Mouse (Mus musculus) adrenal gland, postnatal 25 days (tissue): Measurements from ENCODE around the gene Trh. TPM values are rescaled to one million over a fixed set of nuclear protein-coding genes. Genes with fewer than 3 reads are reported as not detected.
A peak's percentile ranks its signal among the peaks of the same experiment; 100 is the strongest.

Experiments
- DNase-seq: peaks from one replicate; pipeline ENCODE4 v3.0.0; 2021; ENCODE audit warnings: mixed read lengths
- long read RNA-seq: library from polyadenylated mRNA; stranded (forward); transcript quantifications from one replicate; pipeline ENCODE4 v2.0.0, GENCODE M21; 2021
- total RNA-seq: library from RNA; stranded (reverse); gene quantifications from 2 replicates; pipeline ENCODE4 v1.2.3, GENCODE M21; 2021

The Trh gene
- total RNA-seq: not detected in 2 replicates
- long read RNA-seq: 0 reads

DNA sequence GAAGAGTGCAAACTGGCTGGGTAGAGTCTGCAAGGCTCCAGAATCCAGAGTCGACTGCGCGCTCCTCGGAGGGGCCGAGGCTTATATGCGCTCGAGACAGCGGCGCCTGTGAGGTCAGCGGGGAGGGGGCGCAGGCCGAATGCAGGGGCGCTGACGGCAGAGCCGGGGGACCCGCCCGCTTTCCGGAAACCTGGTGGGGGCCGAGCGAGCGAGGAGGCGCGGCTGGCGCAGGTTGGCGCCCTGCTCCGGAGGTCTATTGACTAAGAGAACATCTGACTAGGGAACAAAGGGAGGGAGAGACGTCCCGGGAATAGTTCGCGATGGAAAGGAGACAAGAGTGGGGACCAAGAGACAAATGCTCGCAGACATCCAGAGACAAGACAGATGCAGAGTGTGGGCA, at the start of gene Trh:
Trh (minus strand) TSS at position 60 of the 400 bp plus-strand sequence.
- DNase-seq: no peak

- no peak for DNase-seq
Observed at GRCm38 (mm10) chr6:92290826-92291225, 46.4 kb upstream of the Trh start.

DNA sequence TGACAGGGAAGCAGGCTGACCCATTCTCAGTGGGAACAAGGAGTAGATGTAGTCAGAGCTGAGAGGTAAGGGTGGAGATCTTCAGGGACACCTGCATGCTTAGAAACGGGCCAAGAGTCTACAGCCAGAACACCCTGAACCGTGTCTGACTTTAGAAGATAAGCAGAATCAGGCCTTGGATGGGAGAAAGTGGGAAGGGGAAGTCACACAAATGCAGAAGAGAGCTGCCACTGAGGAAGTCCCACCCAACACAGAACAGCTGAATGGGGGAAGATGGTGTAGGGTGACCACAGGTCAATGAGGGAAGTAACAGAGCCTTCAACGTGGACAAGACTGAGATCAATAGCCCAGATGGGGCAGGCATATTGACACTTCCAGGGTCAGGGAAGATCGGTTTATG, 42.4 kb upstream of the Trh start:
- no peak for DNase-seq

GRCm38 (mm10) chr6:92286258-92286888, 41.9 kb upstream of the Trh start:
- peak; percentile 60 for DNase-seq

DNA sequence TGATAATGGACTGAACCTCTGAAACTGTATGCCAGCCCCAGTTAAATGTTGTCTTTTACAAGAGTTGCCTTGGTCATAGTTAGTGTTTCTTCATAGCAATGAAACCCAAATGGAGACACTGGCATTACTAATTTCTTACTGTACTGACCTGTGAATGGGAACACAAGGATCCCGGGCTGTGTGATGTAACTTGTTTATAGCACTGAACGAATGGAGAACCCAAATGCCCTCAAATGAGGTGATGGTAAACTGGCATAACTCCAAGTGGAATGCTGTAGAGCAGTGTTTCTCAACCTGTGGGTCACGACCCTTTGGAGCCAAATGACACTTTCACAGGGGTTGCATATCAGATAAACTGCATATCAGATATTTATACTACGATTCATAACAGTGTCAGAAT, 41.1 kb upstream of the Trh start:
- DNase-seq: no peak

- no peak for DNase-seq
Observed at GRCm38 (mm10) chr6:92277179-92277578, 32.7 kb upstream of the Trh start.

DNA sequence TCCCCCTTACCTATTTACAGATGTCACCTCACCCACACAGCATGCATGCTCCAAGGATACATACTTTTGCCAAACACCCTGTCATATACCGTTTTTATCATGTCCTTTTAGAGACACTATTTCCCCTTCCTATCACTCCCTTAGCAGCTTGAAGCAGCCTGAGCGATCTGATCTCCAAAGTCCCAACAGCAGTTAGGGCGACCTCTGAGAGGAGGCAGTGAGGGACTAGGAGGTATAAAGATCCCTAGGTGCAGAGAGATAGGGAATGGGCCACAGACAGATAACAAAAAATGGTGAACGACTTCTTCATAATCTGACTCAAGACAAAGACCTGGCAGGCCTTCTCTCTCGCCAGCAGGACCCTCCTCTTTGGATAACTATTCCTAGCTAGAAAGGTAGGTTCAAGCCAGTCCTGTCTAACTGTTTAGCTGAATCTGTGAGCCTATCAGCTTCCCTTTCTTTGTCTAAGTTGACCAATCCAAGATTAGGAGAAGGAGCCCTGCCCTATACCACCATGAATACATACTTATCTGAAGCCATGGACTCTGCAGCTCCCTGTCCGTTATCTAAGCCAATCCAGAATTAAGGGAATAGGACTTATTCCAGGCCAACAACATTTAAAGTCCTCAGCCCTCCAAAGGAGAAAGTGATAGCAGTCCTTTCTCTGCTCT, 29.3 kb upstream of the Trh start:
- no peak for DNase-seq

GRCm38 (mm10) chr6:92272601-92273000, 28.2 kb upstream of the Trh start:
- no peak for DNase-seq

- DNase-seq: peak; percentile 65
Observed at GRCm38 (mm10) chr6:92269019-92269418, 24.6 kb upstream of the Trh start.

GRCm38 (mm10) chr6:92268001-92268400, 23.6 kb upstream of the Trh start:
- no peak for DNase-seq

DNA sequence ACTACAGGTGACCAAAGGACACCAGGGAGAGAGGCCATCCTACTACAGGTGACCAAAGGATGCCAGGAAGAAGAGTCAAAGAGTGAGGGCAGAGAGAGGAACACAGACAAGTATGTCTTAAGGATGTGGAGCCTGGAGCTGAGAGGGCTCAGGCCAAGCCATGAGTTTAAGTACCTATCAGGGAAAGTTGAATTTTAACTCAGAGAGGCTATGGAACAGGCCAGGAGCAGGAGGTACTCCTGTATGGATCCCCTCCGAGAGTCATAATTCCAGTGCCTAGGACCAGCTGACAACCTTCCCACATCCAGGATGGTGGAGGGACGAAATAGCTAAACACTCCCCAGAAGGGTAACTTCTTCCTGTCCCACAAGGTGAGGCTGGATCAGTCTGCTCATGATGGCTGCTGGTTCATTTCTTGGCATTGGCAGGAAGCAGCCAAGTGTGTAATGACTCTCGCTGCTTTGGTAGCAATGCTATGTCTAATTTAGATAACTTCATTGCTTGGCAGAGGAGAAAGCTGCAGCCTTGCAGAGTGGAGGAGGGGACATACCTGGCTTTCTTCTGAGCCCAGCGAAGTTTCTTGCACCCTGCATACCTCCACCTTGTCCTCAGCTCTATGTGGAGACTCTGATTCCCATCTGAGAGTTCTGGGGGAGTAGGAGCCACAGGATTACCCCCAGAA, 16.9 kb upstream of the Trh start:
- no peak for DNase-seq

DNA sequence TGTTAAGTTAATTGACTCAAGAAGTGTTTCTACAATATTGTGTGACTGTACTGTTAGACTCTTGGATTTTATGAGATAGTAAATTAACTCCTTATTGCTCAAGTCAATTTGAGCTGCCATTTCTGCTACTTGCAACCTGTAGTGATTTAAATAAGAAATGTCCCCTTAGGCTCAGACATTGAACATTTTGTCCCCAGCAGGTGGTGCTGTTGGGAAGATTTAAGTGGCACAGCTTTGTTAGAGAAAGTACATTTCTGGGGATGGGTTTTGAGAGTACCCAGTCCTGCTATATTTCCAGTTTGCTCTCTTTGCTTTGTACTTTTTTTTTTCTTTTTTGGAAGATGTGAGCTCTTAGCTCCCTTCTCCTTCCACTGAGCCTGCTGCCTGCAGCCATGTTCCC, 10.9 kb upstream of the Trh start:
- no peak for DNase-seq

DNA sequence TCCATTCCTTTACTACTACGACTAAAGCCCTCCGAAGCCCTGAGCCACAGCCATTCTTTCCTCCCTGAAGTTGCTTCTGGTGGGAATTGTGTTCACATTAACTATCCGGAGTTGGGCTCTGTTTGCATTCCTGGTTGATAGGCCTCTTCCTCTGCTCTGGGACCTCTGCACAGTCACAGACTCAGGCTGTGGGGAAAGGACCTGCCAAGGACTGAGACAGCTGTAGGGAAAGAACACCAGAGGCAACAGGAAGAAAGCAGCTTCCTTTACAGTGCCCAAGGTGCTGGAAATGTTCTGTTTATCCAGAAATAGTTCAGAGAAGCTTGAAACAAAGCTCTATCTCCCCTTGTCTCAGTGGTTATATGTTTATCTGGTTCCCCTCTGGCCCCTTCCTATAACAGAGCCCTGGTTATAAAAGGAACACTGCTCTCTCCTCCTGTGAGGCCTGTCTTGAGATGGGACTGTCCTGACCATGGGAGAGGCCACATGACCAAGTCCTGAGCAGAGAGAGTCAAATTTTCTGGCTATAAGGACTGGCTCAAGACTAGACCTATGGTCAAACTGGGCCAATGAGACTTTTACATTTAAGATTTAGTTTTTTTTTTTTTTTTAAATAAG, 8.9 kb upstream of the Trh start:
- DNase-seq: no peak

- no peak for DNase-seq
Observed at GRCm38 (mm10) chr6:92247215-92247919, 2.9 kb upstream of the Trh start.

GRCm38 (mm10) chr6:92246335-92246734, 1.9 kb upstream of the Trh start:
- DNase-seq: no peak

- peak; percentile 50 for DNase-seq
Observed at GRCm38 (mm10) chr6:92241178-92241906, 3.1 kb downstream of the Trh start.

DNA sequence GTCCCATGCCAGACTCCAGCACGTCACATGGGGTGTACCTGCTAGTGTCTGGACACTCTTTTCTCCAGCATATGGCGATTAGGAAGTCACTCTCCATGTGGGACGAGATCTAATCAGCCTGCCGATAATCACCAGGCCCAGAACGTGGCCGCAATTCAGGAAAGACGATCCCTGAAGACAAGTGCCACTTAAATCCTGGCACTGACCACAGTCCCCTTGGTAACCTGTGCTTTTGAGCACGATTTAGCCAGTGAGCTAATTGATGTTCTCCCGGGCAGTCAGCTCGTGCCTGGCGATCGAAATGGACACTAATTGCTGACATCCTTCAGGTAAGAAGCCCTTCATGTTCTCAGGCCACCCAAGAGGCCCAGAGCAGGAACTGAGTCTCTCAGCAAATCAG, 9.4 kb downstream of the Trh start:
- DNase-seq: no peak

- no peak for DNase-seq
Observed at GRCm38 (mm10) chr6:92231762-92232161, 12.7 kb downstream of the Trh start.

DNA sequence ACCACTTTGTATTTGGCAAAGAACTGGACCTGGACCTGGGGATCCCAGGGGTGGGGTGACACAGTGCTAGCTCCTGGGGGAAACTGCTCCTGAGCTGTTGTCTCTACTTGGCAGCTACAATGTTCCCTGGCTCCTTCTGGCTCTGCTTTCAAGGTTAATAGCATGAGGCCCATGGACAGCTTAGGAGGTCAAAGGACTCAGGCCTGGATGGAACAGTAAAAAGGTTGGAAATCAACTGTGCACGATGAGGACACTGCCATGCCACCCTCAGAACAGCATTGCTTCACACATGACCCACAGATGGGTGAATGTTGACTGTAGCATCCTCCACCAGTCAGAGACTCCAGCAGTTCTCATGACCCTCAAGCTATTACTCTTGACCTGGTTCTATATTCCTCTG, 13.1 kb downstream of the Trh start:
- no peak for DNase-seq

GRCm38 (mm10) chr6:92229586-92229985, 14.9 kb downstream of the Trh start:
- DNase-seq: no peak

GRCm38 (mm10) chr6:92229103-92229502, 15.3 kb downstream of the Trh start:
- DNase-seq: no peak

DNA sequence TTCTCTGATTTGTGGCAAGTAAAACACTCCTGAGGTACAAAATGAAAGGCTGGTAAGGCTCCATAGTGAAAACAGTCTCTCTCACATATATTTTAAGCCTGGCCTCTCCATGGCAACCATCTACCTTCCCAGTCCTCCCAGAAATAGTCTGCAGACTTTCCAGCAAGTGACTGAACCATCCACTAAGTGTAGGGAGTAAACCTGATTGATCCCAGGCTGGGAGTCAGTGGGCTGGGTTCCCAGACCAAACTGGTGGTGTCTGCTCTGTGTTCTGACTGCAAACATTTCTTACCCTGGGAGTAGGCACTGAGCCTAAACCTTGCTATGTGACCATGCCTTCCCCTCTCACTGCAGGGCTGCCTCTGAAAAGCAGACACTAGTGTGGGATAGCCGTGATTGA, 19.5 kb downstream of the Trh start:
- DNase-seq: no peak
